ENCODE assay signal across 8 mouse cellular contexts in the genomic region with DNA sequence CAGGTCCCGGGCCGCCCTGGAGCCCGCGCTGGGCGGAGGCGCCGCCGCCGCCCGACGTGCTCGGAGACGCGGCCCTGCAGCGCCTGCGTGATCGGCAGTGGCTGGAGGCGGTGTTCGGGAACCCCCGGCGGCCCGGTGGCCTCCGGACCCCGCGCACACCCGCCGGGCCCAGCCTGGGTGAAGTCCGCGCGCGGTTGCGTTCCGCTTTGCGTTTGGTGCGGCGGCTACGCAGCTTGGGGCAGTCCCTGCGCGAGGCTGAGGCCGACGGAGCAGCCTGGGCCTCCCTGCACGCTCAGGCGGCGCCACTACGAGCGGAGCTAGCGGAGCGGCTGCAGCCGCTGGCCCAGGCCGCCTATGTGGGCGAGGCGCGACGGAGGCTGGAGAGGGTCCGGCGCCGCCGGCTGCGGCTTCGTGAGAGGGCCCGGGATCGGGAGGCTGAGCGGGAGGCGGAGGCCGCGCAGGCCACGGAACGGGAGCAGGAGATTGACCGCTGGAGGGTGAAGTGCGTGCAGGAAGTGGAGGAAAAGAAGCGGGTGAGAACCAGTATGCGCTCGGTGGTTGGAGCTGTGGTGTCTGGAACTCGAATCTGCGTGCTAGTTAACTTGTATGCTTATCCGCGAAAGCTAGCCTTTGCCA. TPM values are rescaled to one million over a fixed set of nuclear protein-coding genes. Genes with fewer than 3 reads are reported as not detected.
DNase-seq lines count a peak whose midpoint lies in the region; ATAC-seq and TF ChIP-seq lines count a peak whose summit lies in the region.

No protein-coding gene starts in this region.

- peak; percentile 79 for ATAC-seq in lung, embryonic 14.5 days (ENCODE audit: insufficient read depth)
- ATAC-seq in neural tube, embryonic 15.5 days (ENCODE audit: low FRiP score), result peak; percentile 63

- intact Hi-C loops in heart, postnatal 14 days (cut with DNase I), result no loop called here

- peak overlapping the region; percentile 87 for H3K4me2 ChIP-seq in lung, embryonic 14.5 days
- H3K4me2 ChIP-seq in neural tube, embryonic 15.5 days, result peak overlapping the region; percentile 85

- WGBS in lung, embryonic 14.5 days, result under 1% methylated on average over 71 of the region's 77 CpGs
- WGBS in neural tube, embryonic 15.5 days, result under 1% methylated on average over 76 of the region's 77 CpGs

- peaks cover 2% of the 10 kb centered on the region for H3K27me3 ChIP-seq in erythroblast, embryonic 14.5 days (ENCODE audit: control insufficient read depth)
- H3K27me3 ChIP-seq in lung, embryonic 14.5 days (ENCODE audit: insufficient read depth, low read length), result no peaks in the 10 kb centered on the region
- H3K27me3 ChIP-seq in neural tube, embryonic 15.5 days (replicated peaks), result no peaks in the 10 kb centered on the region

- DNase-seq in ES-CJ7 (ENCODE audit: low read depth, low spot score), result peak; percentile 39
- DNase-seq in heart, postnatal 14 days, result peak; percentile 49 to 52
- peak; percentile 62 to 79 for DNase-seq in kidney, postnatal 4 days
- peak; percentile 51 for DNase-seq in lung, embryonic 14.5 days
- peak; percentile 74 for DNase-seq in testis, postnatal 10 days (ENCODE audit: low spot score)

- H3K36me3 ChIP-seq in erythroblast, embryonic 14.5 days (ENCODE audit: control insufficient read depth), result peaks cover 5% of the 10 kb centered on the region
- no peaks in the 10 kb centered on the region for H3K36me3 ChIP-seq in lung, embryonic 14.5 days (ENCODE audit: insufficient read depth)
- no peaks in the 10 kb centered on the region for H3K36me3 ChIP-seq in neural tube, embryonic 15.5 days

- H3K4me3 ChIP-seq in brown adipose tissue, adult 24 weeks (ENCODE audit: insufficient read depth, low read depth, low read length), result peak overlapping the region; percentile 84
- peak overlapping the region; percentile 85 for H3K4me3 ChIP-seq in erythroblast, embryonic 14.5 days (replicated peaks)
- peak overlapping the region; percentile 98 for H3K4me3 ChIP-seq in lung, embryonic 14.5 days (ENCODE audit: low read depth, low read length)
- H3K4me3 ChIP-seq in neural tube, embryonic 15.5 days (replicated peaks), result peak overlapping the region; percentile 73

- peaks cover 3% of the 10 kb centered on the region for H3K4me1 ChIP-seq in brown adipose tissue, adult 24 weeks (ENCODE audit: control insufficient read depth, insufficient read depth, insufficient read length, low read length)
- peaks cover 36% of the 10 kb centered on the region for H3K4me1 ChIP-seq in erythroblast, embryonic 14.5 days (ENCODE audit: control insufficient read depth)
- no peaks in the 10 kb centered on the region for H3K4me1 ChIP-seq in lung, embryonic 14.5 days (ENCODE audit: insufficient read depth)
- peaks cover 32% of the 10 kb centered on the region for H3K4me1 ChIP-seq in neural tube, embryonic 15.5 days

- H3K27ac ChIP-seq in brown adipose tissue, adult 24 weeks (replicated peaks; ENCODE audit: low read depth, low read length), result peak overlapping the region; percentile 35
- H3K27ac ChIP-seq in lung, embryonic 14.5 days (ENCODE audit: low read depth), result peak overlapping the region; percentile 94
- peak overlapping the region; percentile 95 for H3K27ac ChIP-seq in neural tube, embryonic 15.5 days (replicated peaks)

- TF ChIP-seq CTCF in lung, embryonic 14.5 days (IDR thresholded peaks at IDR 0.05; ENCODE audit: low read depth), result no peak

- peak overlapping the region; percentile 95 for H3K9ac ChIP-seq in lung, embryonic 14.5 days
- peak overlapping the region; percentile 94 for H3K9ac ChIP-seq in neural tube, embryonic 15.5 days (replicated peaks)

- H3K9me3 ChIP-seq in erythroblast, embryonic 14.5 days (ENCODE audit: control insufficient read depth, low read length), result peaks cover 11% of the 10 kb centered on the region
- peaks cover 6% of the 10 kb centered on the region; the same call in 1 of the 2 replicates for H3K9me3 ChIP-seq in lung, embryonic 14.5 days (ENCODE audit: low read depth, low read length)
- no peaks in the 10 kb centered on the region for H3K9me3 ChIP-seq in neural tube, embryonic 15.5 days (replicated peaks)

RNA-seq across cellular contexts. Expression of gene Pdcd7, which starts 0.7 kb away (rescaled TPM):
- 7.3 and 11.6 TPM in 2 replicates for polyA plus RNA-seq in brown adipose tissue, adult 24 weeks (2012; ENCODE audit: insufficient read depth, insufficient read length, missing spikeins)
- 0.99 and 1.1 TPM in 2 replicates for polyA plus RNA-seq in erythroblast, embryonic 14.5 days (2012)
- total RNA-seq in heart, postnatal 14 days (2021), result 10 to 100 TPM in 1 of 2 experiments, 1 to 10 TPM in 1; 9.6 to 11.3 TPM
- 14.5 and 14.8 TPM in 2 replicates for polyA plus RNA-seq in lung, embryonic 14.5 days (2014; fragmentation: Nextera tagmentation; extraction: Ambion mirVana)
- 8.9 TPM in 2 replicates for polyA plus RNA-seq in neural tube, embryonic 15.5 days (2015; fragmentation: Nextera tagmentation; extraction: Ambion mirVana)

RNA-seq across cellular contexts. Expression of gene Ubap1l, which starts 14.2 kb away (rescaled TPM):
- 0.75 TPM in 1 of 2 replicates, not detected in the other for polyA plus RNA-seq in brown adipose tissue, adult 24 weeks (2012; ENCODE audit: insufficient read depth, insufficient read length, missing spikeins)
- 0.05 and 0.06 TPM in 2 replicates for polyA plus RNA-seq in erythroblast, embryonic 14.5 days (2012)
- total RNA-seq in heart, postnatal 14 days (2021), result under 1 TPM; 0.33 to 0.37 TPM
- 0.24 and 0.61 TPM in 2 replicates for polyA plus RNA-seq in lung, embryonic 14.5 days (2014; fragmentation: Nextera tagmentation; extraction: Ambion mirVana)
- 2.3 and 3.6 TPM in 2 replicates for polyA plus RNA-seq in neural tube, embryonic 15.5 days (2015; fragmentation: Nextera tagmentation; extraction: Ambion mirVana)

RNA-seq across cellular contexts. Expression of gene Kbtbd13, which starts 44.9 kb away (rescaled TPM):
- polyA plus RNA-seq in brown adipose tissue, adult 24 weeks (2012; ENCODE audit: insufficient read depth, insufficient read length, missing spikeins), result 1.0 and 2.7 TPM in 2 replicates
- not detected in 2 replicates for polyA plus RNA-seq in erythroblast, embryonic 14.5 days (2012)
- 1 to 10 TPM; 1.2 to 1.4 TPM for total RNA-seq in heart, postnatal 14 days (2021)
- 4.2 and 4.5 TPM in 2 replicates for polyA plus RNA-seq in lung, embryonic 14.5 days (2014; fragmentation: Nextera tagmentation; extraction: Ambion mirVana)
- polyA plus RNA-seq in neural tube, embryonic 15.5 days (2015; fragmentation: Nextera tagmentation; extraction: Ambion mirVana), result 0.51 TPM in 2 replicates

RNA-seq across cellular contexts. Expression of gene Rasl12, which starts 51.7 kb away (rescaled TPM):
- polyA plus RNA-seq in brown adipose tissue, adult 24 weeks (2012; ENCODE audit: insufficient read depth, insufficient read length, missing spikeins), result 138 and 139 TPM in 2 replicates
- polyA plus RNA-seq in erythroblast, embryonic 14.5 days (2012), result 0.03 TPM in 1 of 2 replicates, not detected in the other
- 10 to 100 TPM in 1 of 2 experiments, 1 to 10 TPM in 1; 9.7 to 11.6 TPM for total RNA-seq in heart, postnatal 14 days (2021)
- 48.8 TPM in 2 replicates for polyA plus RNA-seq in lung, embryonic 14.5 days (2014; fragmentation: Nextera tagmentation; extraction: Ambion mirVana)
- polyA plus RNA-seq in neural tube, embryonic 15.5 days (2015; fragmentation: Nextera tagmentation; extraction: Ambion mirVana), result 5.8 and 7.4 TPM in 2 replicates

RNA-seq across cellular contexts. Expression of gene Clpx, which starts 52.5 kb away (rescaled TPM):
- 97.1 and 113 TPM in 2 replicates for polyA plus RNA-seq in brown adipose tissue, adult 24 weeks (2012; ENCODE audit: insufficient read depth, insufficient read length, missing spikeins)
- polyA plus RNA-seq in erythroblast, embryonic 14.5 days (2012), result 0.86 and 1.1 TPM in 2 replicates
- total RNA-seq in heart, postnatal 14 days (2021), result 10 to 100 TPM; 90.7 to 99.9 TPM
- polyA plus RNA-seq in lung, embryonic 14.5 days (2014; fragmentation: Nextera tagmentation; extraction: Ambion mirVana), result 44.7 and 53.0 TPM in 2 replicates
- polyA plus RNA-seq in neural tube, embryonic 15.5 days (2015; fragmentation: Nextera tagmentation; extraction: Ambion mirVana), result 40.6 and 43.3 TPM in 2 replicates

Comparison
In these comparisons a context has a peak if more than half of its experiments do, and no peak if none do; other contexts are left out.
1. Peak in every context shown above with its lines: DNase-seq, ATAC-seq, H3K4me3 ChIP-seq and H3K27ac ChIP-seq.
2. H3K27ac ChIP-seq: peak in every context shown above with its lines; median percentile 95 in neural tube, embryonic 15.5 days; 94 in lung, embryonic 14.5 days; 35 in brown adipose tissue, adult 24 weeks.